Mouse (Mus musculus): Measurements from ENCODE around the gene March1. TPM values are rescaled to one million over a fixed set of nuclear protein-coding genes. Genes with fewer than 3 reads are reported as not detected.

The March1 gene
- total and polyA plus RNA-seq, 3 experiments, result 0.04 TPM; not detected in 2

DNA sequence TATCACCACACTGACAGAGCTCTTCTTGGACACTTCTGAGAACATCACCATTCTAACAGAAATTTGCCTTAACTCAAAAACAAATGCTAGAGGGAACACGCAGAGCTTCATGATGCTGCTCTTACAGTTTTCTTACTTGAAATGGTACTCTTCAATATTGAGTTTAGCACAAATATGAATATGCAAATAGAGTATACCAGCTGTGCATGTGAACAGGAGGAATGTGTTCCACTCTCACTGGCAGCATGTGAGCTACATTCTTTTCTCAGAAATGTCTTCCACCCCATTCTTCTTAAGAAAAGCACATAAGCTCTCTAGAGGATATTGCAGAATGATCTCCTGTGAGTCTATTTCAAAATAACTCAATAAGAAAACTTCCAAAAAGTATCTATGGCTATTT lies 370.0 kb downstream of the March1 start:
- H3K27ac ChIP-seq (ENCODE audit: control insufficient read depth, low read depth, low read length), result no peak overlapping the region
- H3K4me3 ChIP-seq (ENCODE audit: control insufficient read depth in 1 of 2, insufficient read depth in 1 of 2, low read depth in 2 of 2, low read length in 2 of 2), result no peak overlapping the region
- no peak overlapping the region for H3K9ac ChIP-seq (ENCODE audit: control insufficient read depth, low read depth, low read length, poor library complexity, severe bottlenecking)
- H3K4me1 ChIP-seq (ENCODE audit: control insufficient read depth in 1 of 2, insufficient read depth in 2 of 2, low read length in 2 of 2), result no peaks in the 10 kb centered on the region
- no peaks in the 10 kb centered on the region for H3K27me3 ChIP-seq (ENCODE audit: control insufficient read depth in 1 of 2, insufficient read depth in 2 of 2, low read length in 2 of 2)
- DNase-seq (ENCODE audit: low read depth, low spot score), result no peak
- no peaks in the 10 kb centered on the region for H3K36me3 ChIP-seq (ENCODE audit: control insufficient read depth in 1 of 2, insufficient read depth in 2 of 2, low read length in 2 of 2)
- no peaks in the 10 kb centered on the region for H3K79me2 ChIP-seq (ENCODE audit: control insufficient read depth, insufficient read depth, low read length, poor library complexity)
- no peaks in the 10 kb centered on the region for H3K9me3 ChIP-seq (replicated peaks; ENCODE audit: insufficient read depth, low read length)
- no peak for TF ChIP-seq TAL1 (IDR thresholded peaks at IDR 0.05; ENCODE audit: low read length)
- TF ChIP-seq TCF12 (IDR thresholded peaks at IDR 0.05; ENCODE audit: low read depth, low read length), result no peak
- no peak for TF ChIP-seq USF1 (IDR thresholded peaks at IDR 0.05; ENCODE audit: low read depth, low read length)
- TF ChIP-seq SIN3A (IDR thresholded peaks at IDR 0.05; ENCODE audit: low read length), result no peak
- no peak for TF ChIP-seq UBTF (IDR thresholded peaks at IDR 0.05; ENCODE audit: borderline replicate concordance, insufficient read depth, low read depth, low read length)
- TF ChIP-seq MXI1 (IDR thresholded peaks at IDR 0.05; ENCODE audit: low read depth, low read length), result no peak
- no peak for TF ChIP-seq ETS1 (IDR thresholded peaks at IDR 0.05; ENCODE audit: low read depth, low read length)
- no peak for TF ChIP-seq POLR2A (IDR thresholded peaks at IDR 0.05; ENCODE audit: control insufficient read depth in 1 of 2, insufficient read depth in 1 of 2, low read depth in 1 of 2, low read length in 2 of 2, poor library complexity in 1 of 2)
- TF ChIP-seq GABPA (IDR thresholded peaks at IDR 0.05; ENCODE audit: low read depth, low read length), result no peak

DNA sequence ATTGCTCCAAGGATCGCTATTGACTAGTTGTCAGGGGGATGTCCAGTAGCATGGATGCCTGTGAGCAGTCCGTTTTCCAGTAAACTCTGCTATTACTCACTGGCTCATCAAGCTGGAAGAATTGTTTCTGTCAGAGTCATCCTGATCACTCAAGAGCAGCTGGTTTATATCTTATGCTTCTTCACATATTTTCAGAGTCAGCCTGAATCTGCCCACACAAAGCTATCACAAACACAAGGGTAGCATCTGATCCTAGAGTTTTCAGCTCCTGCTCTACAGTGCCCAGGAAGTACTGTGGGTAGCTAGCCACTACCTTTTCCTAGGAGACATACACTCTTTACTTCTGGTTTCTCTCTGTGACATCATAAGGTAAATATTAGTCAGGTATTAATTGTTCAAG lies 405.1 kb downstream of the March1 start:
- H3K79me2 ChIP-seq (ENCODE audit: control insufficient read depth, insufficient read depth, low read length, poor library complexity), result no peaks in the 10 kb centered on the region
- H3K36me3 ChIP-seq (ENCODE audit: control insufficient read depth in 1 of 2, insufficient read depth in 2 of 2, low read length in 2 of 2), result no peaks in the 10 kb centered on the region
- no peaks in the 10 kb centered on the region for H3K27me3 ChIP-seq (ENCODE audit: control insufficient read depth in 1 of 2, insufficient read depth in 2 of 2, low read length in 2 of 2)
- H3K9me3 ChIP-seq (replicated peaks; ENCODE audit: insufficient read depth, low read length), result no peaks in the 10 kb centered on the region
- DNase-seq (ENCODE audit: low read depth, low spot score), result no peak
- no peak overlapping the region for H3K27ac ChIP-seq (ENCODE audit: control insufficient read depth, low read depth, low read length)
- TF ChIP-seq MYC (IDR thresholded peaks at IDR 0.05; ENCODE audit: low read depth, low read length) (no peak), JUND (IDR thresholded peaks at IDR 0.05; ENCODE audit: low read depth, low read length) (no peak), POLR2AphosphoS5 (IDR thresholded peaks at IDR 0.05; ENCODE audit: borderline replicate concordance, low read depth, low read length) (no peak), MAZ (IDR thresholded peaks at IDR 0.05; ENCODE audit: low read depth, low read length) (no peak), BHLHE40 (IDR thresholded peaks at IDR 0.05; ENCODE audit: borderline replicate concordance, low read depth, low read length) (no peak), GABPA (IDR thresholded peaks at IDR 0.05; ENCODE audit: low read depth, low read length) (no peak), USF2 (IDR thresholded peaks at IDR 0.05; ENCODE audit: borderline replicate concordance in 1 of 2, insufficient read depth in 1 of 2, low read depth in 1 of 2, low read length in 2 of 2) (no peak), SMC3 (IDR thresholded peaks at IDR 0.05; ENCODE audit: low read depth, low read length) (no peak), ETS1 (IDR thresholded peaks at IDR 0.05; ENCODE audit: low read depth, low read length) (no peak), ELF1 (IDR thresholded peaks at IDR 0.05; ENCODE audit: low read depth, low read length) (no peak), TBP (IDR thresholded peaks at IDR 0.05; ENCODE audit: low read depth, low read length) (no peak)
- no peaks in the 10 kb centered on the region for H3K4me1 ChIP-seq (ENCODE audit: control insufficient read depth in 1 of 2, insufficient read depth in 2 of 2, low read length in 2 of 2)
- no peak overlapping the region for H3K9ac ChIP-seq (ENCODE audit: control insufficient read depth, low read depth, low read length, poor library complexity, severe bottlenecking)
- H3K4me3 ChIP-seq (ENCODE audit: control insufficient read depth in 1 of 2, insufficient read depth in 1 of 2, low read depth in 2 of 2, low read length in 2 of 2), result no peak overlapping the region

All from MEL (cell line).